Mouse (Mus musculus) ES-CJ7 (cell line): ENCODE measurements around the gene Olfr720.

Source experiments
- DNase-seq: peaks from one replicate; pipeline ENCODE4 v3.0.0; 2011; ENCODE audit warnings: low read depth, low spot score

Gene Olfr720

GRCm38 (mm10) chr14:14186738-14187137, at the start of gene Olfr720:
Gene Olfr720, minus strand, starts transcription at chr14:14186838.
- no peak for DNase-seq
